ENCODE assay signal across 12 mouse cellular contexts in genomic region chr4:130267069-130267468, GRCm38 (mm10). TPM values are rescaled to one million over a fixed set of nuclear protein-coding genes. Genes with fewer than 3 reads are reported as not detected.
DNase-seq lines count a peak whose midpoint lies in the region; ATAC-seq lines count a peak whose summit lies in the region.
"Had no signal": no experiment of that assay in that cellular context is flagged by ENCODE, and none has a peak within 500 bp of the region (broad histone marks: within the 10 kb centered on the region; RNA-seq: fewer than 3 reads in every experiment).

No protein-coding gene starts in this region.

- DNase-seq in limb, embryonic 11.5 days (ENCODE audit: low spot score): no peak
- no peak for DNase-seq in limb, embryonic 10.5 days (ENCODE audit: low spot score)
- peak; percentile 40 for DNase-seq in liver
- no peak for DNase-seq in retina, embryonic 14.5 days (ENCODE audit: low spot score)
- no peak for DNase-seq in thymus, postnatal 0 days (ENCODE audit: low spot score)
- DNase-seq in heart, adult 18-20 months: no peak
- DNase-seq: adrenal gland, postnatal 36 days; gastrocnemius, postnatal 25 days; thymus, adult 2 months had no signal

- no peaks in the 10 kb centered on the region for H3K9me3 ChIP-seq in limb, embryonic 11.5 days (ENCODE audit: control insufficient read depth, low read length)
- no peaks in the 10 kb centered on the region for H3K9me3 ChIP-seq in limb, embryonic 10.5 days (replicated peaks)
- H3K9me3 ChIP-seq in intestine, embryonic 16.5 days (ENCODE audit: control insufficient read depth, low read length): no peaks in the 10 kb centered on the region

- H3K27me3 ChIP-seq in limb, embryonic 11.5 days (ENCODE audit: control insufficient read depth, insufficient read depth, low read length): no peaks in the 10 kb centered on the region
- peaks cover 42% of the 10 kb centered on the region for H3K27me3 ChIP-seq in limb, embryonic 10.5 days (ENCODE audit: low read depth, poor library complexity, severe bottlenecking)
- no peaks in the 10 kb centered on the region; the same call in 1 of the 2 replicates for H3K27me3 ChIP-seq in intestine, embryonic 16.5 days (replicated peaks; ENCODE audit: control insufficient read depth, insufficient read depth, low read length)

- peak overlapping the region; percentile 34; the same call in 1 of the 2 replicates for H3K9ac ChIP-seq in limb, embryonic 11.5 days (ENCODE audit: low read length)
- peak overlapping the region; percentile 30; the same call in 1 of the 2 replicates for H3K9ac ChIP-seq in intestine, embryonic 16.5 days (ENCODE audit: low read depth, low read length)

- H3K4me1 ChIP-seq in limb, embryonic 11.5 days (ENCODE audit: control insufficient read depth, insufficient read depth, low read length): 0 out of 2 replicates have a peak, but pooled peaks cover 11% of the 10 kb centered on the region
- H3K4me1 ChIP-seq in limb, embryonic 10.5 days: peaks cover 33% of the 10 kb centered on the region
- H3K4me1 ChIP-seq in intestine, embryonic 16.5 days (ENCODE audit: control insufficient read depth, insufficient read depth, low read length): peaks cover 8% of the 10 kb centered on the region

- no peak for ATAC-seq in limb, embryonic 11.5 days (ENCODE audit: insufficient number of reproducible peaks, low FRiP score, low TSS enrichment, low read depth)
- peak; percentile 85 for ATAC-seq in intestine, embryonic 16.5 days
- ATAC-seq in megakaryocyte-erythroid progenitor cell, adult 5-6 weeks (replicated peaks; ENCODE audit: low FRiP score, low TSS enrichment, poor library complexity, severe bottlenecking): peak; percentile 46

- no peak overlapping the region for H3K27ac ChIP-seq in limb, embryonic 11.5 days (replicated peaks; ENCODE audit: low read depth, low read length)
- H3K27ac ChIP-seq in limb, embryonic 10.5 days: no peak overlapping the region
- H3K27ac ChIP-seq in intestine, embryonic 16.5 days (ENCODE audit: low read length): no peak overlapping the region

- no peak overlapping the region for H3K4me3 ChIP-seq in limb, embryonic 11.5 days (ENCODE audit: low read depth, low read length)
- H3K4me3 ChIP-seq in limb, embryonic 10.5 days: no peak overlapping the region
- H3K4me3 ChIP-seq in intestine, embryonic 16.5 days (ENCODE audit: low read length): peak overlapping the region; percentile 31; the same call in 1 of the 2 replicates

- H3K36me3 ChIP-seq in limb, embryonic 11.5 days (ENCODE audit: control insufficient read depth, insufficient read depth, low read length): peaks cover 4% of the 10 kb centered on the region; the same call in 1 of the 2 replicates
- H3K36me3 ChIP-seq in limb, embryonic 10.5 days: peaks cover 12% of the 10 kb centered on the region; the same call in 1 of the 2 replicates
- H3K36me3 ChIP-seq in intestine, embryonic 16.5 days (ENCODE audit: control insufficient read depth, insufficient read depth, low read length): no peaks in the 10 kb centered on the region

- WGBS in limb, embryonic 11.5 days: 80% methylated on average over 7 of the region's 7 CpGs
- 84% methylated on average over 7 of the region's 7 CpGs for WGBS in limb, embryonic 10.5 days
- WGBS in intestine, embryonic 16.5 days: 60% methylated on average over 7 of the region's 7 CpGs

- H3K4me2 ChIP-seq in limb, embryonic 11.5 days (ENCODE audit: low read depth, severe bottlenecking): no peak overlapping the region
- H3K4me2 ChIP-seq in intestine, embryonic 16.5 days (ENCODE audit: low read depth, low read length): peak overlapping the region; percentile 52

RNA-seq across cellular contexts. Expression of gene Serinc2, which starts 11.9 kb away (rescaled TPM):
- polyA plus RNA-seq in limb, embryonic 11.5 days (2014; fragmentation: Nextera tagmentation; extraction: Ambion mirVana): 123 and 136 TPM in 2 replicates
- polyA plus RNA-seq in limb, embryonic 10.5 days (2016; fragmentation: Nextera tagmentation; extraction: Ambion mirVana): 15.2 and 71.5 TPM in 2 replicates
- 20.6 and 22.8 TPM in 2 replicates for polyA plus RNA-seq in intestine, embryonic 16.5 days (2015; fragmentation: Nextera tagmentation; extraction: Ambion mirVana)
- total RNA-seq in megakaryocyte-erythroid progenitor cell, adult 5-6 weeks (2014; fragmentation: Nextera tagmentation): not detected in 2 replicates
- not detected in 2 replicates for total RNA-seq in megakaryocyte-erythroid progenitor cell, adult 5-6 weeks (2017)
- polyA plus RNA-seq in thymus, postnatal 0 days (2015; fragmentation: Nextera tagmentation; extraction: Ambion mirVana): 8.3 and 9.4 TPM in 2 replicates
- 1 to 10 TPM; 2.0 to 2.2 TPM for total RNA-seq in heart, adult 18-20 months (2021)
- total RNA-seq: common myeloid progenitor, adult 5-6 weeks had no signal

RNA-seq across cellular contexts. Expression of gene Fabp3, which starts 41.3 kb away (rescaled TPM):
- 4.6 and 5.1 TPM in 2 replicates for polyA plus RNA-seq in limb, embryonic 11.5 days (2014; fragmentation: Nextera tagmentation; extraction: Ambion mirVana)
- polyA plus RNA-seq in limb, embryonic 10.5 days (2016; fragmentation: Nextera tagmentation; extraction: Ambion mirVana): 2.2 and 3.0 TPM in 2 replicates
- 4.0 and 4.5 TPM in 2 replicates for polyA plus RNA-seq in intestine, embryonic 16.5 days (2015; fragmentation: Nextera tagmentation; extraction: Ambion mirVana)
- not detected in 2 replicates for total RNA-seq in megakaryocyte-erythroid progenitor cell, adult 5-6 weeks (2014; fragmentation: Nextera tagmentation)
- not detected in 2 replicates for total RNA-seq in megakaryocyte-erythroid progenitor cell, adult 5-6 weeks (2017)
- 2.9 and 3.1 TPM in 2 replicates for polyA plus RNA-seq in thymus, postnatal 0 days (2015; fragmentation: Nextera tagmentation; extraction: Ambion mirVana)
- total RNA-seq in heart, adult 18-20 months (2021): 1,000 to 10,000 TPM; 5,802 to 6,041 TPM
- total RNA-seq: common myeloid progenitor, adult 5-6 weeks had no signal

RNA-seq across cellular contexts. Expression of gene Gm10570, which starts 41.4 kb away (rescaled TPM):
- polyA plus RNA-seq in limb, embryonic 11.5 days (2014; fragmentation: Nextera tagmentation; extraction: Ambion mirVana): not detected in 2 replicates
- not detected in 2 replicates for polyA plus RNA-seq in limb, embryonic 10.5 days (2016; fragmentation: Nextera tagmentation; extraction: Ambion mirVana)
- polyA plus RNA-seq in intestine, embryonic 16.5 days (2015; fragmentation: Nextera tagmentation; extraction: Ambion mirVana): not detected in 2 replicates
- not detected in 2 replicates for total RNA-seq in megakaryocyte-erythroid progenitor cell, adult 5-6 weeks (2014; fragmentation: Nextera tagmentation)
- not detected in 2 replicates for total RNA-seq in megakaryocyte-erythroid progenitor cell, adult 5-6 weeks (2017)
- polyA plus RNA-seq in thymus, postnatal 0 days (2015; fragmentation: Nextera tagmentation; extraction: Ambion mirVana): not detected in 2 replicates
- total RNA-seq in heart, adult 18-20 months (2021): not detected
- total RNA-seq: adrenal gland, postnatal 36 days; common myeloid progenitor, adult 5-6 weeks; gastrocnemius, postnatal 25 days had no signal
- polyA plus RNA-seq: thymus, adult 2 months had no signal

RNA-seq across cellular contexts. Expression of gene Gm853, which starts 44.9 kb away (rescaled TPM):
- polyA plus RNA-seq in limb, embryonic 11.5 days (2014; fragmentation: Nextera tagmentation; extraction: Ambion mirVana): not detected in 2 replicates
- not detected in 2 replicates for polyA plus RNA-seq in limb, embryonic 10.5 days (2016; fragmentation: Nextera tagmentation; extraction: Ambion mirVana)
- polyA plus RNA-seq in intestine, embryonic 16.5 days (2015; fragmentation: Nextera tagmentation; extraction: Ambion mirVana): not detected in 2 replicates
- total RNA-seq in megakaryocyte-erythroid progenitor cell, adult 5-6 weeks (2014; fragmentation: Nextera tagmentation): not detected in 2 replicates
- total RNA-seq in megakaryocyte-erythroid progenitor cell, adult 5-6 weeks (2017): not detected in 2 replicates
- 0.05 TPM in 1 of 2 replicates, not detected in the other for polyA plus RNA-seq in thymus, postnatal 0 days (2015; fragmentation: Nextera tagmentation; extraction: Ambion mirVana)
- total RNA-seq in heart, adult 18-20 months (2021): not detected
- total RNA-seq: adrenal gland, postnatal 36 days; common myeloid progenitor, adult 5-6 weeks; gastrocnemius, postnatal 25 days had no signal
